Mouse (Mus musculus) C2C12 (cell line): ENCODE measurements around the gene Tmem189. TPM values are rescaled to one million over a fixed set of nuclear protein-coding genes. Genes with fewer than 3 reads are reported as not detected.

Source experiments
- H3K27me3 ChIP-seq: one replicate; pipeline ENCODE4 v1.6.1; 2011; ENCODE audit not compliant: control insufficient read depth, insufficient read depth, insufficient read length
- H3K36me3 ChIP-seq: one replicate; pipeline ENCODE4 v1.6.1; 2011; ENCODE audit not compliant: control insufficient read depth, insufficient read depth
- H3K4me3 ChIP-seq: one replicate; pipeline ENCODE4 v1.5.1; 2011; ENCODE audit warnings: mild to moderate bottlenecking, control low read depth; ENCODE audit not compliant: poor library complexity, insufficient read depth, severe bottlenecking
- H3K79me2 ChIP-seq: one replicate; pipeline ENCODE4 v1.6.1; 2011; ENCODE audit not compliant: control insufficient read depth, insufficient read depth
- H3K79me3 ChIP-seq: one replicate; pipeline ENCODE4 v1.6.1; 2011; ENCODE audit warnings: low read depth, control low read depth
- H3ac ChIP-seq: one replicate; pipeline ENCODE3; 2011; ENCODE audit warnings: low read depth; ENCODE audit not compliant: control insufficient read depth, insufficient read length
- CEBPB ChIP-seq: IDR thresholded peaks from one replicate; pipeline ENCODE4 v1.6.1; 2011; ENCODE audit warnings: low read depth, mild to moderate bottlenecking, control low read depth, moderate library complexity
- CTCF ChIP-seq: IDR thresholded peaks from one replicate; pipeline ENCODE4 v1.5.1; 2011; ENCODE audit not compliant: control insufficient read depth, insufficient read depth, insufficient read length
- FOSL1 ChIP-seq: IDR thresholded peaks from one replicate; pipeline ENCODE4 v1.8.0; 2011; ENCODE audit warnings: mild to moderate bottlenecking, low read length; ENCODE audit not compliant: poor library complexity, insufficient read depth, severe bottlenecking
- MAX ChIP-seq: IDR thresholded peaks from one replicate; pipeline ENCODE4 v1.6.1; 2011; ENCODE audit warnings: mild to moderate bottlenecking, control low read depth
- MYOD1 ChIP-seq: IDR thresholded peaks from one replicate; pipeline ENCODE4 v1.6.1; 2011; ENCODE audit warnings: low read depth; ENCODE audit not compliant: control insufficient read depth, insufficient read length
- MYOG ChIP-seq: IDR thresholded peaks from one replicate; pipeline ENCODE4 v1.6.1; 2011; ENCODE audit not compliant: control insufficient read depth, insufficient read length; ENCODE audit errors: extremely low read depth
- USF1 ChIP-seq: IDR thresholded peaks from one replicate; pipeline ENCODE4 v1.6.1; 2011; ENCODE audit warnings: low read depth, mild to moderate bottlenecking, control low read depth, moderate library complexity
- polyA plus RNA-seq: library from polyadenylated mRNA; unstranded; fragments of >200 nt; fragmentation: generic; extraction: Trizol; gene quantifications from one replicate; pipeline ENCODE4 v1.2.1, GENCODE M21; 2012; ENCODE audit warnings: missing spikeins

Tmem189 gene
- polyA plus RNA-seq, 1 experiment = 34.5 TPM

GRCm38 (mm10) chr2:167727161-167727560 is 37.5 kb upstream of the Tmem189 start:
- no peaks in the 10 kb centered on the region for H3K36me3 ChIP-seq
- H3ac ChIP-seq = no peak overlapping the region
- peak; percentile 70 for TF ChIP-seq MAX
- no peak for TF ChIP-seq FOSL1
- no peaks in the 10 kb centered on the region for H3K27me3 ChIP-seq
- H3K4me3 ChIP-seq = no peak overlapping the region
- H3K79me2 ChIP-seq = no peaks in the 10 kb centered on the region
- H3K79me3 ChIP-seq = no peaks in the 10 kb centered on the region

DNA sequence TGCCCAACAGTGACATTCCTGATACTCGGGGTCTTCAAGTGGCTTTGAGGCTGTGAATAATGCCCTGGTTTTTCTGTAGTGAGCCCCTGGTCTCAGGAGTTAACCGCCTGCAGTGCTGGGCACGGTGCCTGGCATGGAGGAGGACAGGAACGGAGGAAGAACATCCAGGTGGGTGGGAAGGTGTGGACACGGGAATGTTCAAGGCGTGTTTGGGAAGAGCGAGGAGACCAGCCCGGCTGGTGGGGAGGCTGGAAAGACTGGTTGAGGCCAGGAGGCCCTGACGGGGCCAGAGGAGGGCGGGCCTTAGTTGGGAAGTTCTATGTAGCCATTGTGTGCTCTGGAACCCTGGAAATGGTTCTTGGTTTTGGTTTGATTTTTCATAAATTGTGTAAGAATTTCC is 36.3 kb upstream of the Tmem189 start:
- TF ChIP-seq MAX = no peak
- no peak for TF ChIP-seq MYOG
- TF ChIP-seq CEBPB = no peak
- no peak for TF ChIP-seq USF1
- no peak for TF ChIP-seq CTCF
- TF ChIP-seq FOSL1 = no peak
- TF ChIP-seq MYOD1 = no peak
- Histone ChIP-seq H3K79me2 (no peaks in the 10 kb centered on the region), H3K79me3 (no peaks in the 10 kb centered on the region), H3K36me3 (no peaks in the 10 kb centered on the region), H3K4me3 (no peak overlapping the region), H3ac (no peak overlapping the region), H3K27me3 (no peaks in the 10 kb centered on the region)

DNA sequence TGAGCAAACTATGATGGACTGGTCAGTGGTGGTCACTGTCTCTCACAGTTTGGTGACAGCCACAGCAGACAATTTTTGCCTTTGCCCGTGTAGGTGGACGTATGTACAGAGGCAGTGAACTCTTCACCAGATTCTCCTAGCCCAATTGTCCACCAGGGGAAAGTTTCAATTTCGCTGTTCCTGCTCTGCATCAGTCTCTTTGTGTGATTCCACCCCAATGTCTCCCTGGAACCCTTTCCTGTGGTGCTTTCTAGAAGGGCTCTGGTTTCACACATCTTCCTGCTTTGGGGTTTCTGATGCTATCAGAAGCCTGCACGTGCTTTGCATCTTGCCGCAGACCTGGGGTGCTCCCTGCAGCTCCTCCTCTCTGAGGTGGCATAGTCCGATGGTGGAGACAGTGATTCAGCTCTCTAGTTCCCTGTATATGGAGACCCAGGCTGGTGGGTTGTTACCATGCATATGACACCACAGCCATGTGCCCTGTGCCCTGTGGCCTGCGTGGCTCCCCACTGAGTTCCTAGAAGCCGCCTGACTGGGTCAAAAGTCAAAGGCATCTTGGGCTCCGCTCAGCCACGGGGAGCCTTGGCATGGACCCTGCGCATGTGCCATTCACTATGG is 34.1 kb upstream of the Tmem189 start:
- H3K79me2 ChIP-seq = no peaks in the 10 kb centered on the region

DNA sequence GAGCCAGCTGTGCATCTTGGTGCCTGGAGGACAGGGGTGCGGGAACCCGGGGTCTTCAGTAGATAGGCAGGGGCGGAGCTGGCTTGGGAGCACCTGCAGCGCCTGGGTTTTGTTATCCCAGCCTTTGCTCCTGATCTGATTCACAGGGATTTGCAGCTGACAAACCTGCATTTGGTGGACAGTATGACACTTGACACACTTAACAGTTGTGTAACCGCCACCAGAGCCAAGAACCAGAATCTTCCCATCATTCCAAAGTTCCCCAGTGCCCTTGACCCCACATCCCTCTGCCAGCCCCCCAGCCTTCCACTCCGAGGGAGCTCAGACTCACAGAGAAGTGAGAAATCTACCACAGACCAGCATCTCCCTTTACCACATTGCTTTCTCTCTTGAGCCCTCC is 32.9 kb upstream of the Tmem189 start:
- no peak overlapping the region for H3K4me3 ChIP-seq
- H3K36me3 ChIP-seq = no peaks in the 10 kb centered on the region
- no peak for TF ChIP-seq MYOG
- no peak overlapping the region for H3ac ChIP-seq
- no peaks in the 10 kb centered on the region for H3K79me3 ChIP-seq
- H3K27me3 ChIP-seq = no peaks in the 10 kb centered on the region
- H3K79me2 ChIP-seq = no peaks in the 10 kb centered on the region

More for the DNA sequence above, 34.1 kb upstream of the Tmem189 start:
- no peak overlapping the region for H3K4me3 ChIP-seq
- H3K36me3 ChIP-seq = no peaks in the 10 kb centered on the region
- TF ChIP-seq MYOD1 (no peak), USF1 (no peak), MAX (no peak), CTCF (no peak), MYOG (no peak), FOSL1 (no peak), CEBPB (no peak)
- H3K79me3 ChIP-seq = no peaks in the 10 kb centered on the region
- H3K27me3 ChIP-seq = no peaks in the 10 kb centered on the region
- no peak overlapping the region for H3ac ChIP-seq

DNA sequence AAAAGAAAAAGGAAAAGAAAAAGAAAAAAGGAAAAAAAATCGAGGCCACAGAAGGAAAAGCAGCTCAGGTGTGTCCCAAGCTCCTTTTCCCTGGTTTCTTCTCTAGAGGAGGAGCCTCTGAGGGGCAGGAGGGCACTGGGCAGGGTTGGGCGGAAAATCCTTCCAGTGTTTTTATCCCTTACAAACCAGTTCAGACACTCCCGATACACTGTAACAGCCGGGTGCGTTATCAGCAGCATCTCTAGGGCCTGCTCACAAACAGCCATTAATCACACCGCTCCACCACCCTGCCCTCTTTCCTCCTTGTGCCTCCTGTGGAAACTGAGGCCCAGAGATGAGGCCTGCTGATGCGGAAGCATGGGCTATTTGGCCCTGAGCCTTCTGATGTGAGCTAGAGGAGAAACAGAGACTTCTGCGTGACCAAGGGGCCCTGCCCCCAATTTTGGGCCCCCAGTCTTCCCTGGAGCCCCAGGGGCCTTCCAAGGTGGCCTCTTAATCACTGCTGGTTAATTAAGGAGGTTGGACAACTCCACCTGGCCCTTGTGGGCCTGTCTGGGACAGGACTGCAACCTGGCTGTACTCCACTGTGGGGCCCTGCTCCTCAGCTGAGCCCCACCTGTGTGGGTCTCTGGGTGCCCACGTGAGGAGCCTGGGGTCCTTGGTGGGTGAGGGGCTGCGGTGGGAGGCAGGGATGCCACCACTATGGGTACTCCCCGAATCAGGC is 31.7 kb upstream of the Tmem189 start:
- Histone ChIP-seq H3K27me3 (no peaks in the 10 kb centered on the region), H3ac (no peak overlapping the region), H3K79me3 (no peaks in the 10 kb centered on the region), H3K79me2 (no peaks in the 10 kb centered on the region), H3K4me3 (no peak overlapping the region), H3K36me3 (no peaks in the 10 kb centered on the region)
- no peak for TF ChIP-seq FOSL1
- no peak for TF ChIP-seq CTCF
- TF ChIP-seq CEBPB = no peak
- no peak for TF ChIP-seq USF1
- TF ChIP-seq MYOD1 = no peak
- no peak for TF ChIP-seq MYOG
- TF ChIP-seq MAX = no peak

DNA sequence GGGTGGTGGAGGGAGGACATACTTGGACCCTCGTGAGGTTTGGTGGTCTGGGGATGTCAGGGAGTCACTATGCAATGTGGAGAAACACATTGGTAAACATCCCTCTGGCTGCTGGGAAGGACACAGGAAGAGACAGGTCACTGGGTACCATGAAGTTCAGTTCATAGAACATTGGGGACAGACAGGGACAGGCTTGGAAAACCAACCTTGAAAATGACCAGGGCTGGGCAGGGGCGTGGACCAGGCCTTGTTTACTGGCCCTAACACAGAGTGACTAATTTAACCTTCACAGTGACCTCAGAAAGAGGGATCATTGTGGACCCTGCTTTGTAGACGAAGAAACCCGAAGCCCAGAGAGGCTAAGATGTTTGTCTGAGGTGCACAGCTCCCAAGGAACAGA is 29.9 kb upstream of the Tmem189 start:
- Histone ChIP-seq H3K79me2 (no peaks in the 10 kb centered on the region), H3K36me3 (no peaks in the 10 kb centered on the region), H3K79me3 (no peaks in the 10 kb centered on the region), H3ac (no peak overlapping the region), H3K27me3 (no peaks in the 10 kb centered on the region), H3K4me3 (no peak overlapping the region)
- TF ChIP-seq MYOD1 (no peak), MAX (no peak), CEBPB (no peak), CTCF (no peak), FOSL1 (no peak), USF1 (no peak)
